Mouse (Mus musculus): ENCODE measurements at regions not wholly inside any gene's neighbourhood (a gene's known extent, or its start where the extent isn't known, plus 50 kb on each side); places are given as distances from the start of the nearest gene placed in this dataset.
A peak's percentile ranks its signal among the peaks of the same experiment; 100 is the strongest.
"Not testable (repeated sequence)": the region's sequence is repeated elsewhere in the genome, so short reads cannot be mapped to it uniquely, and the experiment has no call there.

- intact Hi-C loops (cut with DNase I): no loop called here
- no peak for DNase-seq
Observed at GRCm38 (mm10) chr12:48223298-48223697, 1159.2 kb upstream of the Foxg1 start.

- DNase-seq: peak; percentile 12
- intact Hi-C loops (cut with DNase I): no loop called here
Observed at GRCm38 (mm10) chr12:48221976-48222800, 1160.3 kb upstream of the Foxg1 start.

GRCm38 (mm10) chr12:48181831-48182230 lies 1200.6 kb upstream of the Foxg1 start:
- intact Hi-C loops (cut with DNase I): no loop called here

GRCm38 (mm10) chr12:48173926-48174601 lies 1208.4 kb upstream of the Foxg1 start:
- intact Hi-C loops (cut with DNase I): no loop called here

More at GRCm38 (mm10) chr12:48181831-48182230, 1200.6 kb upstream of the Foxg1 start:
- DNase-seq: no peak

GRCm38 (mm10) chr12:48146117-48146516 lies 1236.3 kb upstream of the Foxg1 start:
- intact Hi-C loops (cut with DNase I): loop anchor here (10.0 kb wide), 1 partner anchor 1331 kb away; the partner anchor contains the start of gene Nova1
- DNase-seq: no peak

More at GRCm38 (mm10) chr12:48173926-48174601, 1208.4 kb upstream of the Foxg1 start:
- no peak for DNase-seq

GRCm38 (mm10) chr12:48122996-48123395 lies 1259.5 kb upstream of the Foxg1 start:
- DNase-seq: no peak
- intact Hi-C loops (cut with DNase I): no loop called here

- DNase-seq: no peak
- intact Hi-C loops (cut with DNase I): no loop called here
Observed at GRCm38 (mm10) chr12:48099727-48100126, 1281.0 kb upstream of the Nova1 start.

GRCm38 (mm10) chr12:48086988-48087387 lies 1268.3 kb upstream of the Nova1 start:
- intact Hi-C loops (cut with DNase I): no loop called here
- DNase-seq: no peak

- no peak for DNase-seq
- intact Hi-C loops (cut with DNase I): no loop called here
Observed at GRCm38 (mm10) chr12:48083377-48083776, 1264.6 kb upstream of the Nova1 start.

GRCm38 (mm10) chr12:48062620-48062942 lies 1243.9 kb upstream of the Nova1 start:
- intact Hi-C loops (cut with DNase I): no loop called here
- no peak for DNase-seq

GRCm38 (mm10) chr12:48061898-48062619 lies 1243.3 kb upstream of the Nova1 start:
- DNase-seq: no peak
- intact Hi-C loops (cut with DNase I): no loop called here

- no peak for DNase-seq
- intact Hi-C loops (cut with DNase I): no loop called here
Observed at GRCm38 (mm10) chr12:48020416-48020815, 1201.7 kb upstream of the Nova1 start.

GRCm38 (mm10) chr12:47975868-47976267 lies 1157.1 kb upstream of the Nova1 start:
- intact Hi-C loops (cut with DNase I): no loop called here
- no peak for DNase-seq

GRCm38 (mm10) chr12:47969655-47970054 lies 1150.9 kb upstream of the Nova1 start:
- no peak for DNase-seq
- intact Hi-C loops (cut with DNase I): no loop called here

GRCm38 (mm10) chr12:47954330-47954729 lies 1135.6 kb upstream of the Nova1 start:
- intact Hi-C loops (cut with DNase I): no loop called here
- DNase-seq: no peak

GRCm38 (mm10) chr12:47939491-47939890 lies 1120.8 kb upstream of the Nova1 start:
- intact Hi-C loops (cut with DNase I); DNase-seq: not testable (repeated sequence)

GRCm38 (mm10) chr12:47927007-47927406 lies 1108.3 kb upstream of the Nova1 start:
- DNase-seq: no peak

More at GRCm38 (mm10) chr12:47927007-47927406, 1108.3 kb upstream of the Nova1 start:
- intact Hi-C loops (cut with DNase I): no loop called here
